Mouse (Mus musculus) kidney, postnatal 36 days (tissue): Measurements from ENCODE around the gene Rab12.
"Not testable (repeated sequence)": the region's sequence is repeated elsewhere in the genome, so short reads cannot be mapped to it uniquely, and the experiment has no call there.

ENCODE experiments used
- DNase-seq, 2 experiments: peaks; one replicate each; pipeline ENCODE4 v3.0.0; 2021 to 2022; ENCODE audit warnings: mixed read lengths in 2 of 2

Rab12 gene

GRCm38 (mm10) chr17:66519554-66520553 lies at the start of gene Rab12:
Rab12 (minus strand) TSS chr17:66519729.
- DNase-seq, result peak; percentile 80 to 94

DNA sequence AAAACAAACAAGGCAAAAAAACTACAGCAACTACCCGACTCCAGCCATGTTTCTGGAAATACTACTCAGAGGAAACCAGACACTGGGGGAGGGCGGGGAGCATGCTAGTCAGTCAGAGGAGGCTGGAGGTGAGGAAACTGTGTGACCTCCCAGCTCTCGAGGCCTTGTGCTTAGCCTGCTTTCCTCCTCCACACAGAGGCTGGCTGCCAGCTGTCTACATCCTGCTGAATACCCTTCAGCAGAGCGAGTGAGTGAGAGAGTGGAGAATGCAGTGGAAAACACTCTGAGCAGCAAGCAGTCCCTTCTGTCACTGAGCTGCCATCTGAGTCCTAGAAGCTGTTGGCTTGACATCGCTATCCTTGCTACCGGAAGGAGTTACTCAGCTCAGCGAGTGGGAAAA lies 44.7 kb upstream of the Rab12 start:
- DNase-seq, result peak; percentile 6 to 19

- DNase-seq, result no peak
Measured at GRCm38 (mm10) chr17:66563551-66563950, 44.0 kb upstream of the Rab12 start.

DNA sequence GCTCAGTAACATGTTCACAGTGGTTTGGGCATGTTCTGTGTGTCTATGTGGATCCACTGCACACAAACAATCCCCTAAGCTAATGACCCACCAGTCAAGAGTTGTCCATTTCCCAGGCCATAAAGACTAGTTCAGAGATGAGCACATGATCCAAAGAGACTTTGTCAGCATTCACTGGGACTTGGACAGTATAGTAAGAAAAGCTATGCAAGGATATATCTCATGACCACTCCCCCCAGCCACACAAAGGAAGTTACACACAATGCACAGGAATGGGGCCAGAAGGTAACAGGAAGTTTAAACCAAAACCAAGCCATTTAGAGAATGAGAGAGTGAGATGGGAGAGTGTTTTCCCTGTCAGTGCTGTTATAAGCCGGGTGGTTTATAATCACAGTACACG lies 41.9 kb upstream of the Rab12 start:
- no peak for DNase-seq

DNA sequence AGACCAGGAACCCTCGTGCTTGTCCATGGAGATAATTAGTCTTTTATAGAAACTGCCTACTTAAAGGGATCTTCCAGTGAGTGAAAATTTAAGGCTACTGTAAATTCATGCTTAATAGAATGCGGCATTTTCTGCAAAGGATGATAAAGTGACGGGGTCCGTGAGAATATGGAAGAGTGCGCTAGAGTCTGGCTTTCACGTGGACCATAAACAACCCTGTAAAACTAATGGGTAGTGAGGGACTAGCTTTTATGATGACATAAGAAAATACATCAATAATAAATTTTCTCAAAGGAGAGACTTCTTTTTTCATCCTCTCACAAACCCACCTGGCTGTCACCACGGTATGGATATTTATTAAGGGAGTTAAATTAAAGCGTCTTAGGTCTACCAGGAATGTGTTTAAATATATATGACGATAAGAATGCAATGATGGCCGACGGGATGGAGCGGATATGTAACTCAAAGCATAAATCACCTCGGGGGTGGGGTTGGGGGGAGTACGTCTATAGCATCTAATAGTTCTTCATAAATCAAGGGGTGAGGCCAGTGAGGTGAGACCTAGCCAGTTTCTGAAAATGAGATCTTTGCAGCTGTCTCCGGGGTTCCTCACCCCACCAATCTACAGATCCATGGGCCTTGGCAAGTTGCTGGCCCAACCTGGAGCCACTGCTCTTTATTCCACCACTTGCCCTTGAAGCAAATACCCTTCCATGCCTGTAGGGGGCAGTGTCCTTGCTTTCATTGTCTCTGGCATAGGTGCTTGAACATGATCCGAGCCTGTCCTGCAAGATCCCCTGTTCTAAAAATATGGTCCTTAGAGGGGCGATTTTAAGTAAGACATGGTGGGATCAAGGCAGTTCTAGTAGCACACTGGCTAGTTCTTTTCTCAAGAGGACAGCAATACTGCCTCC lies 39.1 kb upstream of the Rab12 start:
- DNase-seq, result no peak

DNA sequence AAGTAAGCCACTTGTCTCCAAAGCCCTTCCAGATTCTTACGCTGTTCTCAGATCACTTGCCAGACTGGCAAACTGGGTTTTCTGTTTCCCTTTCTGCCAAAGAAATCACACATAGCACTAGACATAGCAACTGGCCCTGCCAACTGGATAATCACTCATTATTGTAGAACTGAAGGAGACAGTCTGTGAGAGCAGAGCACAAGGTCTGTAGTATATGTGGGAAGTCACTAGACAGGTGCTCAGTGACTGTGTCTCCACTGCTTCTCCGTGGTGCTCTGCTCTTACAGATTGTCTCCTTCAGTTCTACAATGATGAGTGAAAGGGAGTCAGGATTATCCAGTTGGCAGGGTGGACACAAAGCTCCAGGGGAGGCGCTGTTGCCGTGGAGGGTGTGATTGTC lies 33.2 kb upstream of the Rab12 start:
- no peak for DNase-seq

DNA sequence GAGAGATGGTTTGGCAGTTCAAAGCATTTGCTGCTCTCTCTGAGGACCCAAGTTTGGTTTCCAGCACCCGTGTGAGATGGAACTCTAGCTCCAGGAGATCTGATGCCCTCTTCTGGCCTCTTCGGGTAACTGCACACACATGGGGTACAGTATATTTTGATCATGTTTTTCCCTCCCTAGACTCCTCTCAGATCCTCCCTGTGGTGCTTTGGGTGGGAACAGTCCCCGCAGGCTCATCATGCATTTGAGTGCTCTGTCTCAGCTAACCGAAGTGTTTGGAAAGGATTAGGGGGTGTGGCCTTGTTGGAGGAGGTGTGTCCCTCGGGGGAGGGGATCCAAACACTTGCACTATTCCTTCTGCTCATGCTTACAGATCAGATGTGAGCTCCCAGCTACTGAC lies 31.0 kb upstream of the Rab12 start:
- DNase-seq, result no peak

- no peak for DNase-seq
Measured at GRCm38 (mm10) chr17:66532285-66532684, 12.8 kb upstream of the Rab12 start.

- no peak for DNase-seq
Measured at GRCm38 (mm10) chr17:66523396-66523795, 3.9 kb upstream of the Rab12 start.

DNA sequence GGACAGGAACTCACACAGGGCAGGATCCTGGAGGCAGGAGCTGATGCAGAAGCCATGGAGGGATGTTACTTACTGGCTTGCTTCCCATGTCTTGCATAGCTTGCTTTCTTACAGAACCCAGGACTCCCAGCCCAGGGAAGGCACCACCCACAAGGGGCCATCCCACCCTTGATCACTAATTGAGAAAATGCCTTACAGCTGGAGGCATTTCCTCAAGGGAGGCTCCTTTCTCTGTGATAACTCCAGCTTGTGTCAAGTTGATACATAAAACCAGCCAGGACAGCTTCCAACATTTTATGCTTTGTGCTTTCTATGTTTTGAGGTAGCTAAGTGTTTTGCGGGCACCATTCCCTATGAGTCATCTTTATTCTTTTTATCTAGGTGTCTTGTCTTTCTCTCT lies 3.1 kb upstream of the Rab12 start:
- DNase-seq, result not testable (repeated sequence)

DNA sequence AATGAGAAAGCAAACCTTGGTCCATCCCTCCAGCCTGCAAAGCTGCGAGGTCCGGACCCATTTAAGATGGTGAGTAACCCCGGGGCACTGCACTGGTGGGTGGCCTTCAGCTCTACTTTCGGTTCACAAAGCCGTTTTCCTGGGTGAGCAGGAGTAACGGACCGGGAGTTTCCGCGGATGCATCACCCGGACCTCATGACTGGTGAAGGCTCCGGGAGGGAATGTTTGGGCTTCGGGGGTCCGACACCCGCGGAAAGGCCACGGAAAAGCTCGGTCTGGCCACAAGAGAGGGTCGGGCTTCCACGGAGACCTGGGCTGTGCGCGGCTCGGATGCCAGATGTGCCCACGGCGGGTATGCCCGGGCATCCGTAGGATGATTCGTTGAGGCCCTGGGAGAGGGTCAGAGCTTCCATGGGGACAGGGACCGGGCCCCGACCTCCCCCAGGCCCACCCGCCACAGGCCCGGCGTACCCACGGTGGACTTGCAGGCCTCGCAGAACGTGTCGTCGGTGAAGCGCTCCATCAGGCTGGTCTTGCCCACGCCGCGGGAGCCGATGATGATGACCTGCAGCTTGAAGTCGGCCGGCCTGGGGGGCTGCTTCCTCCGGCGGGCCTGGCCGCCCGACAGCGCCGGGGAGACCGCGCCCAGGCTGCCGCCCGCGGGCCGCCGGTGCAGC lies 514 bp downstream of the Rab12 start:
- peak; percentile 19 to 53 for DNase-seq

DNA sequence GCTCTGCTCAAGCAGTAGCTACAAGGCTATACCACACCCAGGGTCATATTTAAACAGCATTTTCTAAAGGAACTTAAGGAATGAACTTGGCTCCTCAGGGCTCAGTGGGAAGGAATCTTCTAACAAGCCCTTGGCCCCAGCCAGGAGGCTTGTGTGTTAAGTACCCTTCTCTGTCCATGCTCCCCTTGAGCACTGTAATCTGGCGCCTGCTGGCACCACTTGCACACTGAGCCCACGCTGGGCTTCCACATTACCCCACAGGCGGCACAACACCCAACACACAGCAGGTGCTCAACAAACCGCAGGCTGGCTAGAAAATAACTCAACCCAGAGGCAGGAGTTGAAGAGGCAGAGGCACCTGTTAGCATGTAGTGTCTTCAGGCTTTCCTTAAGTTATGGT lies 2.6 kb downstream of the Rab12 start:
- DNase-seq, result no peak

GRCm38 (mm10) chr17:66514288-66514995 lies 5.1 kb downstream of the Rab12 start:
- no peak for DNase-seq

DNA sequence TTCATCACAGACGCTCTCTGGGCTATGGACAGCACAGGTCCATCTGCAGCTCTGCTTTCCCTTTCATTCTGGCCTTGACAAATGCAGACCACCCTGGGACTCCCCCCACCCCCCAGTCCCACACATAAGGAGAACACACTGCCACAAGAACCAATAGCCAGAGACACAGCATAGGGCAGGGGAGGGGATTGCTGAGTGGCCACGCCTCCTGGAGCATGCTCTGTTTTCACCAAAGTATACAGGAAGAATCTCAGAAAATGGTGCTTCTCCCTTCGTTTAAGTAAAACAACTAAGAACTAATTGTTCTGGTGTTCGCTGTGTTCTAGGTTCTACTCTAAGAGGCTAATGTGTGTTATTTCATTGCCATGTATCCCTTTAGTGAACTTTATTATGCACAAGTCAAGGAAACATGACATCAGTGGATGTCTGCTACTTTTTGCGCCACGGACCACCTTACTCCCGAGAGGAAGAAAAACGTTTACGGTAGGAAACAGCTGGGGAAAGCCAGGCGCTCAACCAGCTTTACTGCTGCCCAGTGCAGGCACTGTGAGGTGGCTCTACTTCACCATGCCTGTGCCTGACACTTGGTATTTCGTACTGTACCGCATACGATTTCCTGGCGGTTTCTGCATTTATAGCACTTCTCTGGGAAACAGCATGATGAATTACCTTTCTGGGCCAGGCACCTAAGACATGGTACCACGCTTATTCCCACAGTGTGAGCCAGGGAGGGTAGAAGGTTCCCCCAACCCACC lies 7.2 kb downstream of the Rab12 start:
- no peak for DNase-seq

DNA sequence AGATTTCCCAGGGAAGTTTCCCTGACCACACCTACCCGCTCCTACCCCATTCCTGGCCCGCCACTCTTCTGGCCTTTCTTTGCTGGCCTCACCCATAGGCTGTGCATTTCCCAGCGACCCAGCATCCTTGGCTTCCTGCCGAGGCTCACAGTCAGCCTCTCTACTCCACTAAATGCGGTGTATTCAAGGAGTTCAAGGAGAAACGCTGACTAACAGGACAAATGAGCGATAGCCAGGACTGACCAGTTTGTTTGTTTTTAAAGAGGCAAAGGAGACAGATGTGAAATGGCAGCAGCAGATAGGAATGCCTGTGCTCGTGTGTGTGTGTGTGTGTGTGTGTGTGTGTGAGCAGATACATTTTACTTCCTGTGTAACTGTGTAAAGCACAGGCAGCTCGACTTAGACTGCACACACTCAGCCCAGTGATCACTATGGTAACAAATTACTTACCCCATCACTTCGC lies 9.3 kb downstream of the Rab12 start:
- peak; percentile 21 to 43 for DNase-seq

GRCm38 (mm10) chr17:66507049-66507954 lies 12.2 kb downstream of the Rab12 start:
- peak in 1 of 2 experiments; percentile 17 for DNase-seq

DNA sequence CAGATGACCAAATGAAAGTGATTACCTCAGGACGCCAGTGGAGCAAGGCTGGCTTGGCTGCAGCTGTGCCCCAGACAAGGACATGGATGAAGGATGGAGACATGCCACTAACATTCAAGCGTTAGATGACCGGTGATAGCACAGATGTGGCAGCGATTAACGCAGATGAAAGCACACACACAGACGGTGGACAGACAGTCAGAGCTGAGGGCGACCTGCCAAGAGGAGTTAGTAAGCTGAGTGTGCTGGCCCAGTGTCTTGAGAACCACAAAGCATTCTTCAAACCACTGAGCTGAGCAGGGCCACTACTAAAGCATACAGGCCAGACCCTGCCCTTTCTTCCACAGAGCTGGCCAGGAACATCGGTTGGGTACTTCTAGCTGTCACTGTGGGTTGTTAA lies 14.6 kb downstream of the Rab12 start:
- peak in 1 of 2 experiments; percentile 36 for DNase-seq

DNA sequence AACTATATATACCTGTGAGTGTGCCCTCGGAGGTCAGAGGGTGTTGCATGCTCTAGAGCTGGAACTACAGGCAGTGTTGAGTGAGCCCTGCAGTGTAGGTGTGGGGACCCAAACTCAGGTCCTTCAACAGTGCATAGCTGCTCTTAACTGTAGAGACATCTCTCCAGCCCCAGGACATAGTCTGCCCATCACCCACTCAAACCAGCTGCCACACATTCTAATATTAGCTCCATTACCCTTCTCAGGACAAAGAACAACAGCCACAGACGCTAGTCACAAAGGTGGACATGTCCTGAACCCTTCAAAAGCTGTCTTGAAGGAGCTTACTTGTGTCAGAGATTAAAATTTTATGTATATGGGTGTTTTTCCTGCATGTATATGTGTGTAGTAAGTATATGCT lies 15.3 kb downstream of the Rab12 start:
- no peak for DNase-seq

DNA sequence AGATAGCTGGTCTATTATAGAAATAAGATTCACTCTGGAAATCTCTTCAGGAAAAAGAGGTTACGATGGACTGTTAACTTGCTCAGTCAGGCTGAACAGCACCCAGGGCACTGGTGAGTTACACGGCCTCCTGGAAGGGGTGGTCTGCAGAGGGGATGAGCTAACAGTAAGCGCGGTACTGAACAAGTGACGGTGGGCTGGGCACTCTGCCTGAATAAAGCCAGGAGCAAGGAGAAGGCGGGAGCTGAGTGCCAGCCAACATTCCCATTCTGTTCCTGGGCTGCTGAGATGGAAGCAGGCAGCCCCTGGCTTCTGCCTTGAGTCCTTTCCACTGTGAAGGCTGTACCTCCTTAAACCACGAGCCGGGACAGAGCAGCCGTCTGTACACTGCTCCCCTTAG lies 16.1 kb downstream of the Rab12 start:
- DNase-seq, result peak in 1 of 2 experiments; percentile 30

DNA sequence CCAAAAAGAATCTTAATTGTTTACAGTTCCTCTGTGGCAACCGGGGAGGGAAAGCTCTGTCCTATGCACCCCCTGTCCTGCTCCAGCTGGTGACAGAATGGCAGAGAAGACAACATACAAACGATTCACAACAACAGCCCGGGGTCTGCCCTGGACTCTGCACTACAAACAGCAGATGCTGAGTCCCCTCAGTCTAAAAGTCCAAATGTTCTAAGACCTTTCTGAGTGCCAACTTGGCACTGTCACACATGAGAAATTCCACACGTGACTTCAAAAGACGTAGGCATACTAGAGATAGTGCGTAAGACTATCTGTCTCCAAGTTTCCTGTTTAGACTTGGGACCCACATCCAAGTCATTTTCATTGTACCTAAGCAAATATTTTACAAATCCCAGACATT lies 16.7 kb downstream of the Rab12 start:
- peak; percentile 43 to 46 for DNase-seq
